Mouse (Mus musculus) kidney, postnatal 0 days (tissue): Measurements from ENCODE around the gene Nsmce3. TPM values are rescaled to one million over a fixed set of nuclear protein-coding genes. Genes with fewer than 3 reads are reported as not detected.

Source experiments
- ATAC-seq: fragments of 200-750 bp; cut with Nextera tagmentation; replicated peaks from 2 replicates; pipeline ENCODE4 v1.8.0; 2017; ENCODE audit warnings: low read depth, moderate number of reproducible peaks, moderate TSS enrichment, moderate library complexity; ENCODE audit not compliant: low FRiP score
- DNase-seq: peaks from one replicate; pipeline ENCODE4 v3.0.0-alpha.2; 2016; ENCODE audit warnings: low spot score
- H3K27ac ChIP-seq: fragments of 300-500 bp; sonication (generic); 2 replicates; pipeline ENCODE4 v1.5.1; 2014; ENCODE audit warnings: mild to moderate bottlenecking
- H3K27me3 ChIP-seq: fragments of 300-500 bp; sonication (generic); 2 replicates; pipeline ENCODE4 v1.6.1; 2014; ENCODE audit warnings: low read length, mixed read lengths; ENCODE audit not compliant: insufficient read depth
- H3K36me3 ChIP-seq: fragments of 300-500 bp; sonication (generic); 2 replicates; pipeline ENCODE4 v1.6.1; 2014; ENCODE audit warnings: low read length, mixed read lengths; ENCODE audit not compliant: insufficient read depth
- H3K4me1 ChIP-seq: fragments of 300-500 bp; sonication (generic); replicated peaks from 2 replicates; pipeline ENCODE4 v1.6.1; 2014; ENCODE audit warnings: antibody characterized with exemption, low read length, mixed read lengths; ENCODE audit not compliant: insufficient read depth
- H3K4me2 ChIP-seq: fragments of 300-500 bp; sonication (generic); 2 replicates; pipeline ENCODE4 v1.6.1; 2014; ENCODE audit warnings: mild to moderate bottlenecking, low read length, moderate library complexity, mixed read lengths
- H3K4me3 ChIP-seq: fragments of 300-500 bp; sonication (generic); replicated peaks from 2 replicates; pipeline ENCODE4 v1.5.1; 2014; ENCODE audit warnings: low read depth, low read length
- H3K9ac ChIP-seq: fragments of 300-500 bp; sonication (generic); 2 replicates; pipeline ENCODE4 v1.6.1; 2014; ENCODE audit warnings: low read depth, low read length
- H3K9me3 ChIP-seq: fragments of 300-500 bp; sonication (generic); replicated peaks from 2 replicates; pipeline ENCODE4 v1.6.1; 2016; ENCODE audit warnings: low read length, inconsistent platforms, mixed read lengths
- CTCF ChIP-seq: IDR thresholded peaks from 2 replicates; pipeline ENCODE4 v1.5.1; 2016; ENCODE audit warnings: antibody characterized with exemption, low read depth, mild to moderate bottlenecking, moderate library complexity
- WGBS: fragments of 180-500 bp; shearing (Covaris S2); extraction: QIAGEN DNeasy Blood & Tissue Kit; methylation state at CpG from one replicate; pipeline ENCODE4 v1.1.7; 2014; 5-methylcytosine and 5-hydroxymethylcytosine counted together
- polyA plus RNA-seq: library from polyadenylated mRNA; unstranded; fragments of >200 nt; fragmentation: Nextera tagmentation; extraction: Ambion mirVana; gene quantifications from 2 replicates; pipeline ENCODE4 v1.2.1, GENCODE M21; 2015

Gene Nsmce3
- polyA plus RNA-seq, 1 experiment from 2014 or later, result 10.1 TPM

- H3K4me1 ChIP-seq, result no peaks in the 10 kb centered on the region
- no peak overlapping the region for H3K4me3 ChIP-seq
- no peak for TF ChIP-seq CTCF
- no peak overlapping the region for H3K27ac ChIP-seq
- DNase-seq (no peak), ATAC-seq (no peak)
- H3K4me2 ChIP-seq, result no peak overlapping the region
- WGBS, result 87% methylated on average over 5 of the region's 10 CpGs
- no peak overlapping the region for H3K9ac ChIP-seq
- H3K9me3 ChIP-seq, result no peaks in the 10 kb centered on the region
- no peaks in the 10 kb centered on the region for H3K27me3 ChIP-seq
- H3K36me3 ChIP-seq, result no peaks in the 10 kb centered on the region
These were observed 17.3 kb downstream of the Nsmce3 start for GRCm38 (mm10) chr7:64855389-64855927.

DNA sequence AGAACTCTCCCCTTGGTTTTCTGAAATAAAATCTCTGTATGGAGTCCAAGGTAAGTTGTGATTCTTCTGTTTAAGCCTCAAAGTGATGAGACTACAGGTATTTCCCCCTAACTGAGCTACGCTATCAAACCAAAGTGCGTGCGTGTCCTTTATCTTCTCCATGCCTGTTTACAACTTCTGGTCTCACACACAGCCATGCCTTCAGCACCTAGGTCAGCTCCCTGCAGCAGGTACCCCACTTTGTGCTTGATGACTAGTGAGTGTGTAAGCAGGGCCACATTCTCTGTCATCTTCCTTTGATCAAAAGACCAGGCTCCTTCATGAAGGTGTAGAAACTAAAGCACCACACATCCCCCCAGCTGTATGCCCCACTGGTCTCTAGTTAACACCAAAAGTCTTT lies 22.0 kb downstream of the Nsmce3 start:
- Histone ChIP-seq H3K4me3 (no peak overlapping the region), H3K36me3 (no peaks in the 10 kb centered on the region), H3K9ac (no peak overlapping the region), H3K9me3 (no peaks in the 10 kb centered on the region), H3K27ac (no peak overlapping the region), H3K4me2 (no peak overlapping the region), H3K27me3 (no peaks in the 10 kb centered on the region), H3K4me1 (no peaks in the 10 kb centered on the region)
- 28% methylated on average over 3 of the region's 3 CpGs for WGBS
- no peak for TF ChIP-seq CTCF
- DNase-seq (peak; percentile 52), ATAC-seq (no peak)

GRCm38 (mm10) chr7:64847366-64847899 lies 25.4 kb downstream of the Nsmce3 start:
- no peak overlapping the region for H3K27ac ChIP-seq
- H3K36me3 ChIP-seq, result no peaks in the 10 kb centered on the region
- no peaks in the 10 kb centered on the region for H3K9me3 ChIP-seq
- H3K4me1 ChIP-seq, result no peaks in the 10 kb centered on the region
- DNase-seq (no peak), ATAC-seq (no peak)
- WGBS, result 69% methylated on average over 5 of the region's 5 CpGs
- no peaks in the 10 kb centered on the region for H3K27me3 ChIP-seq
- no peak overlapping the region for H3K4me3 ChIP-seq
- H3K9ac ChIP-seq, result no peak overlapping the region
- no peak for TF ChIP-seq CTCF
- H3K4me2 ChIP-seq, result no peak overlapping the region

DNA sequence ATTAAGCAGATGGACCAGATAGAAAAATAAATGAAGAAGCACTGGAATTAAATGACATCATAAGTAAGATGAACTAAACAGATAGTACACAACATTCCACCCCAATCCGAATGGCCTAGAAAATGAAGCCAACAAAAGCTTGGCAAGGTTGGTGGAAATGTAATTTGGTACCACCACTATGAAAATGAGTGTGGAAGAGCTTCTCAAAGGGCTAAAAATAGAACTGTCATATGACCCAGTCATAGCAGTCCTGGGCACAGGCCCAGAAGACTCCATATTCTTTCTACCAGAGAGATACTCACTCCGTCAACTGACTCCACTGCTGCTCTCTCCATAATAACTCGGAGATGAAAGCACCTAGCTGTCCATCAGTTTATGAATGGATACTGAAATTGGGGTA lies 26.7 kb downstream of the Nsmce3 start:
- Histone ChIP-seq H3K4me3 (no peak overlapping the region), H3K4me2 (no peak overlapping the region), H3K9ac (no peak overlapping the region), H3K9me3 (no peaks in the 10 kb centered on the region), H3K27ac (no peak overlapping the region), H3K4me1 (no peaks in the 10 kb centered on the region), H3K36me3 (no peaks in the 10 kb centered on the region), H3K27me3 (no peaks in the 10 kb centered on the region)
- no peak for TF ChIP-seq CTCF
- WGBS, result 78% methylated on average over 3 of the region's 3 CpGs
- DNase-seq (no peak), ATAC-seq (no peak)

- no peaks in the 10 kb centered on the region for H3K9me3 ChIP-seq
- H3K4me1 ChIP-seq, result 0 out of 2 replicates have a peak, but pooled peaks cover 8% of the 10 kb centered on the region
- H3K27ac ChIP-seq, result no peak overlapping the region
- ATAC-seq, result no peak
- TF ChIP-seq CTCF, result no peak
- H3K9ac ChIP-seq, result no peak overlapping the region
- 71% methylated on average over 10 of the region's 10 CpGs for WGBS
- no peaks in the 10 kb centered on the region for H3K36me3 ChIP-seq
- no peak for DNase-seq
- no peak overlapping the region for H3K4me2 ChIP-seq
- H3K4me3 ChIP-seq, result no peak overlapping the region
- no peaks in the 10 kb centered on the region for H3K27me3 ChIP-seq
These were observed 31.7 kb downstream of the Nsmce3 start for GRCm38 (mm10) chr7:64840946-64841659.

DNA sequence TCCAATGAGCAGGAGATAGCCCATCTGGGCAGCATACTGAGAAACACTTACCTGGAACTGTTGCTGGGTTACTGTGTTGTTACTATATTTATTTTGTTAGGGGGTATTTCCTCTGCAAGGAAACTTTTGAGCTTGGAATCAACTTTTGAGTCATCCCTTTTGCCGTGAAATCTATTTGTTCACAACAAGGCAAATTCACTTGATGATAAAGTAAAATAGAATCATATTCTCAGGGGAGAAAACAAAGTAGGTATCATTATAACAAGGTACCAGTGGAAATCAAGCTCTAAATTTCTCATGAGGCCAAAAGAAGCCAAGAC lies 32.3 kb downstream of the Nsmce3 start:
- Histone ChIP-seq H3K9me3 (no peaks in the 10 kb centered on the region), H3K36me3 (no peaks in the 10 kb centered on the region), H3K27ac (no peak overlapping the region), H3K4me1 (0 out of 2 replicates have a peak, but pooled peaks cover 8% of the 10 kb centered on the region), H3K4me2 (peak overlapping the region; percentile 57), H3K27me3 (no peaks in the 10 kb centered on the region), H3K9ac (no peak overlapping the region), H3K4me3 (peak overlapping the region; percentile 16; the same call in 1 of the 2 replicates)
- ATAC-seq (no peak), DNase-seq (no peak)
- 76% methylated on average over 1 of the region's 1 CpGs for WGBS
- no peak for TF ChIP-seq CTCF
